Mouse (Mus musculus) T-helper 17 cell (primary cell): ENCODE data around the gene Phf7.

Experiments
- in situ Hi-C, 2 experiments: fragments of 300-600 bp; cut with MboI, MseI; formaldehyde crosslinking; loops; 1 replicate in 1 of 2; 2 replicates in 1 of 2; pipeline ENCODE4 v1.15.1; 2025; ENCODE audit warnings: high pct_unique_total_duplicates in 2 of 2

The Phf7 gene

DNA sequence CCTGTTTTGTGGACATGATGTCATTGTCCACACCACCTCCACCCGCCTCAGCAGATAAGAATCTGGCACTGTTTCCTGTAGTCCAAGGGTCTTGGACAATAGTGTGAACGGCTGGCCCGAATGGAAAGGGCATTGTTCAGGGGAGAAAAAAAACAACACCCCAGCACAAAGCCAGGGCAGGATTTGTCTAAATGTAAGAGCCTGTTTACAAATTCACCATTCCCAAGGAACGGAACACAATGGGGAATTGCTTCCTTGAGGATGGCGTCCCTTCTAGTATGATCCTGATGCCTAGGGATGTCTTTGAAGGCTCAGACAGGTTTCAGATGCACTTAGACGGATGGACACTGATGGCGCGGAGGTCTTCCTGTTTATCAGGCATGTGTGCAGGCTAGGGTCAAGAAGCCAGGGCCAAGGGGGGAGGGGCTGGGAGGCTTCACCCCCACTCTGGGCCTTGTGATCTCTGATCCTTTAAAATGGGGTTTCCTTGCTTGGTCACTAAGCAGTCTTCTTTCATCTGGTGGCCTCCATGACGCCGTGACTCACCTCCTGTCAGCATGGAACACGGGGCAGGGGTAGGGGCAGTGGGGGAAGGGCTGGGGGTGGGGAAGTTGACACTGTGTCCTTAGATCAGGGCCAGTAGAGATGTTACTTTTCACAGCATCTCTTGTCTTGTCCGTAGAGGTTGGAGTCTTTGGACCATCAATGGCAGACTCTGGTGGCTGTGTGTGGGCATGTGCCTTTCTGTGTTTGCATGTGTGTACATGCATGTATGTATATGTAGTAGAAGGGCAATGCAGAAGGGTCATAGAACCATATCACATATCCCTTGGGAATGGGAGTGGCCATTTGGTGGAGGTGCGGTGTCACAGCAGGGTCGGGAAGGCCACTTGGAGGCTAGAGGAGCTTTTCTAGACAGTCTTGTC is 17.8 kb downstream of the Phf7 start:
- in situ Hi-C loops: no loop called here

DNA sequence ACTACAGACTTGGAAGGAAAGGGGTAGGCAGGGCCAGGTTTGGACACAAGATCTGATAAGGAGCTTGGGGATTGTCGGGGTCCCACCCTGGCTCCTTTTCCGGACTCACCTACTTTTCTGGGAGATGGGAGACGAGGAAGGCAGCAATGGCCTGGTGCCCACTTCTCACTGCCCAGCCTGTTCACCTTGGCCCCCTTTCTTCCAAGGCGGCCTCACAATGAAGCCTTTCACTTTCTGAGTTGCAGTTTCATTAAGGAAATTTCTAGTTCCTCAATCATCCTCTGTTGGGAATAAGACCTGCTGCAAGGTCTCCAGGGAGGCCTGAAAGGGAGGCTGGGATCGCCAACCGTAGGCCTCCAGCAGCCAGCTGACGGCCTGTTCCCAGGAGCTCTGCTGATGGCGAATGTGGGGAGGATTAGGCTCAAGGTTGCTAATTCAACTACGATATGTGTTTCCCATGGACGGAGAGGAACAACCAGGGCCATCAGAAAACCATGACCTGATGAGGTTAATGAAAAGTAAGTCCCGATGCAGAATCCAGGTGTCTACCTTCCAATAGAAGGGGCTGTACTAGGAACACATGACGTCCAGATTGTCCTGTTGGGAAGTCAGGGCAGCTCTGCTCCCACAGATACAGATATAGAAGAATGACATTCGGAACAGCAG is 18.6 kb downstream of the Phf7 start:
- in situ Hi-C loops: no loop called here

DNA sequence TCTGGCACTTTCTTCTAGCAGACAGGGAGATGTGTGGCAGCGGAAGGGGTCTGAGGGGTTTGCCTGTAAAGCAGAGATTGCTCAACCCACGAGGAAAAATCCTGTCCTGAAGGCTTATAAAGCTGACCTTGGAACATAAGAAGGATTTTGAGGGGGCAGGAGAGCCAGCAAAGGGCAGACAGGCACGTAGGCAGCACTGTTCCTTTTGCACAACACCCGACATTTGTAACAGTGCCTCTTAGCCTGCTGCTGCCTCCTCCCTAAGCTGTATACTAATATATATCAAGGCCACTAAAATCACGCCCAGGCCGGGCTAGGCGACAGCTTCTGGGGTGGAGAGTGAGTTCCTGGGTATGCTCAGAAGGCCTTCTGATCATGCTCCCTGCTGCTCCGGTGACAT is 20.7 kb downstream of the Phf7 start:
- in situ Hi-C loops: no loop called here

DNA sequence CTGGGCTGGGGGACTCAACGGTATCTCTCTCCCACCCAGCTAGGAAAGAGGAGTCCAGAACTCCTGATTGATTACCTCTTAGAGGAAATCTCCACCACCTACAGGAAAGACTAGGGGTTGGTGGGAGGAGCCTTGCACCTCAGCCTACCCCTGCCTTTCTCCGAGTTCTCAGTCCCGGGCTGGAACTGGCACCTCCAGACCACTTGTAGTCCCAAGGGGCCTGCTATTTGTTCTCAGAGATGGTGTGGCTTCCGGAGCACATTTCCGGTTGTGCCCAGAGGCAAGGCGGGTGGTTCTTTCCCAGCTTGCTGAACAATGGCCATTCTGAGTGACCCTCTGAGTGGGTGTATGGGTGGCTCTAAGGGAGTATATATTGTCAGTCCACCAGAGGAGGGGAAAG is 22.9 kb downstream of the Phf7 start:
- in situ Hi-C loops: no loop called here

DNA sequence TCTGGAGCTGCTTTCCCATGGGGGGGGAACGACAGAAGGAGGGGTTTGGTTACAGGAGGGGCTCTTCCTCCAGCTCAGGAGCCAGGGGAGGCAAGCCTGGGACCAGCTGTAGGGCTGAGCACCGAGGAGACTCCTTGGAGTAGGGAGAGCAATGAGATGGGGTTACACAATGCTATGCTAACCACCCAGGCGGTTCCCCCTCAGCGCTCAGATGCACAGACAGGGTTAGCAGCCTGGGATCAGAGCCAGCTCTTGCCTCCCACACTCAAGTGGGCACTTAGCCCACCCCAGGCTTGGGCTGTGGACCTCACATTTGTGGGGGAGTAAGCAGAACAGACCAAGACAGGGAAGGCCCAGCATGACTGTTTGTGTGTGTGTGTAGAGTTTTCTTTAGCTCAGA is 24.1 kb downstream of the Phf7 start:
- in situ Hi-C loops: no loop called here

DNA sequence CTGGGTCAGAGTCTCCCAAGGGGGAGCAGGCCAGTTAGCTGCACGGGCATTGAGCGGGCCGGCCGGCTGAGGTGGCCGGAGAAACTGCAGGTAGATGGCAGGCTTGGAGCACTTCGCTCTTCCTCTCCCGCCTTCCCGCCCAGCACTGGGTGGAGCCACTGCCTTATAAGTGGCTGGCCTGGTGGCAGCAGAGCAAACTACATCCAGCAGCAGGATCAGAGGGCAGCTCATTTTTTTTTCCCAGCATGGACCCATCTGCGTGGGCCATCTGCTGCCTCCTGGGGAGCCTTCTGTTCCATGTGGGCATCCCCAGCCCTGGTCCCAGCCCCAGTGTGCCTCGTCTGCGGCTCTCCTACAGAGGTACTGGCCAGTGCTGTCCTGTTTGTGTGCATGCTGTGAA is 33.5 kb downstream of the Phf7 start, which contains the start of gene Sema3g:
Gene Sema3g (plus strand): TSS at position 195 of the 400 bp plus-strand sequence.
- in situ Hi-C loops: loop anchor here (5.0 to 25.0 kb wide), 2 partner anchors 100 to 970 kb away; no protein-coding TSS in a partner anchor

DNA sequence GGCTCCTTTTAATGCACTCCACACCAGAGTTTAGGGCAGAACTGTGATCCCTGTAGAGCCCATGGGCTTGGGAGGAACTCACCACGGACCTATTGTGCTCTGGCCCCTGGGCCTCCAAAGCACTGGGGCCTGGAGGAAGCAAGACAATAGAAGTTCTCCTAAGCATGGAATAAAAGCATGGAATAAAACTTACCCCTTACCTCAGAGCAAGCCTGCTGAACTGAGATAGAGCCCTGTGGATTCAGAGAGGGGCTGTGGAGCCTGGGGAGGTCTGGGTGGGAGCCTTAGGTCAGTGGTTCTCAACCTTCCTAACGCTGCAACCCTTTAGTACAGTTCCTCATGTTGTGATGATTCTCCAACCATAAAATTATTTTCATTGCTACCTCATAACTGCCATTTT is 34.3 kb downstream of the Phf7 start, which contains the start of gene Nisch:
Gene Nisch (minus strand): TSS at position 101 of the 400 bp plus-strand sequence.
- in situ Hi-C loops: loop anchor here (5.0 to 25.0 kb wide), 2 partner anchors 100 to 970 kb away; no protein-coding TSS in a partner anchor

DNA sequence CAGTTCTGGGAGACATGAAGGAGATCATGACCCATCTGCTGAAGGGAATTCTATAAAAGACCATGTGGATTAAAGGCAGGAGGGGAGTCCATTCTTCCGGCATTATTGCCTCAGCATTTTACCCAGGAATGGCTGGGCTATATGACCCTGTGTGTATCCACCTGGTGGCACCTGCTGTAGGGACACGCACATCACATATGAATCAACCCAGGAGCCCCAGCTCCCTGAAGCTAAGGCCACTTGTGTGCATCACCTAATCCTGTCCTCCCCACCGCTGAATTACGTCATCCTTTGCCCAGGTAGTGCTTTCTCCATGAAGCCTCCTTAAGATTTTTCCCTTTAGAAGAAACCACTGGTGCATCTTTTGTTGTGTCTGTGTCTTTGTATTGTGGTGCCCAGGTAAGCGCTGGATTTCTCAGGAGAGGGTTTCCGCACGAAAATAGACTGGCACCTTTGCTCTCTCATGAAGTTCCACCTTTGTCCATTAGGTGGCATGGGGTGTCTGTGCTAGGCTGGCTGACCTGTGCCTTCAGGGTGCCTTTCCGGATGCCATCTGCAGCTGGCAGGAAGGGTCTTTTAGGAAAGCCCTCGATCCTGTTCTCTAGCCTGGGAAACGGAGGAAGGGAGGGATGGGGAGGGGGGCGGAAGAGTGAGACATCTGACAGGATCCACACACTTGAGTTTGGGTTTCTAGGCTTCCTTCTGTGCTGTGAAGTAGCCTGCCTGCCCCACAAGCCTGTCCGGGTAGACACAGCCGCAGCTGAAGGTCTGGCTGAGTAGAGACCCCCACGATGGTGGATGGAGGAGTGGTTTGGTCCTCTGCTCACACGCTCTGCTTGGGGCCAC is 35.7 kb downstream of the Phf7 start:
- in situ Hi-C loops: loop anchor here (5.0 to 25.0 kb wide), 2 partner anchors 102 to 972 kb away; no protein-coding TSS in a partner anchor

DNA sequence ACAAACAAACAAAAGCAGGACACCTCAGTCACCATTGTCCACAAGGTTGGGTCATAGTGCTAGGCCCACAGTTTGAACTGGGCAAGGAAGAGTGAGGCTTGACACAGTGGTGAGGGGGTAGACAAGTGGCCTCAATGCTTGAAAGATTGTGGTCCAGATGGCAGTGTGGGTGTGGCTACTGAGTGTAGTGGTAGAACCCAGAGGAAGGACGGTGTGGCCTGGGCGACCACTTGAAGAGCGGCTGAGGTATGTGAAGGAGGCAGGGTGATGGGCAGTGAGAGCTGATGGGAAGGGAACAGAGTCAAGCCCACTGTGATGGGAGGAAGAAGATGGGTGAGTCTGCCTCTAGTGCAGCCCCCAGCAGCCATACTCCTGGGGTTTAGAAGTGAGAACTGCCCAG is 36.4 kb downstream of the Phf7 start:
- in situ Hi-C loops: loop anchor here (5.0 to 25.0 kb wide), 2 partner anchors 103 to 973 kb away; no protein-coding TSS in a partner anchor

DNA sequence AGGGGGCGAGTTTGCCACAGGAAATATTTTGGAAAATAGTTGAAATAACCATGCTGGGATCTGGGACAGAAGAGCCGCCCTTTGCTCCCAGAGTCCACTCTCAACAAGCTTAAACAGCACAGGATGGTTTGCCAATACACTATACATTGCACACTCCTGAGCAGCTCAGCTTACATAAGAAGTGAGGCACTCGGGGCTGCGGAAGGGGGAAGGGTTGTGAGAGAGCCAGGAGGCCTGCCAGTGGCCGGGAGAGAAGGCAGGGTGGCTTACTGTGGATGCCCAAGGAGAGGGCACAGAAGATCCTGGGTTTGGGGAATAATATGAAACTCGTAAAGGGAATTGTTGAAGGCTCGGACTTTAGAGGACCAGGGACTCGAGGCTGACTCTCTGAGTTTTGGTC is 37.2 kb downstream of the Phf7 start:
- in situ Hi-C loops: loop anchor here in 1 of 2 experiments (25.0 kb wide), 1 partner anchor 973 kb away; no protein-coding TSS in a partner anchor

DNA sequence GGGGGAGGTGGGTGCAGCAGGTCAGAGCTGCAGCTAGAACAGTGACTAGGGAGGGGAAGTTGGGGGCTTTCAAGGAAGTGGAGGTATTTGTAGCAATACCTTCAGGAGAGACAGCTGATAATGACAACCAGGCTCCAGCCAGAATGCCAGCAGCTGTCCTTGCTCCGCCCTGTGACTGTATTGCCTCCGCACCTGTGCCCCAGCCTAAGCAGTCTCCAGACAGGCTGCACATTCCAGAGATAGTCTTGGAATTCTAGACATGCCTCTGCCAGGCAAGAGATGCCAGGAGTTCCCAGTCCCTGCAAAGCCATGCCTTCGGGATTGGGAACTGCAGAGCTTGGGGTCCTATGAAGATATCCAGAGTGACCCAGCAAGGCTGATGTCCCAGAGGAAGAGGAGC is 38.6 kb downstream of the Phf7 start:
- in situ Hi-C loops: loop anchor here in 1 of 2 experiments (25.0 kb wide), 1 partner anchor 975 kb away; no protein-coding TSS in a partner anchor

DNA sequence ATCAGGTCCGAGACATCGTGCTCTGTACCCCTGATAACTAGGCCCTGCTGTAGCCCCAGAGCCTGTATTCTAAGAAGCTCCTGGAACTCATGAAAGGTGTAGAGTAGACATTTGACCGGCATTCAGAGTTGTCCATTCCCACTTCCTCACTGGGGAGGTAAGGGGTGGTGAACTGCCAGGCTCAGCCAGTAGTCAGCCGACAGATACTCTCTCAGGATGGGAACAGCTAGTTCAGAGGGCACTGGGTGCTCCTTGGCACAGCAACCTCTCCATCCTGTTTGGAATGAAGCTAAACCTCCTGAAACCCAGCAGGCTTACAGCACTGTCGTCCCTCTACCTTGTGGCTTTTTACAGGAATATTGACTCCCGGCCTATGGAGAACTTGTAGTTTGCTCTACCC is 39.3 kb downstream of the Phf7 start:
- in situ Hi-C loops: loop anchor here in 1 of 2 experiments (25.0 kb wide), 1 partner anchor 975 kb away; no protein-coding TSS in a partner anchor

DNA sequence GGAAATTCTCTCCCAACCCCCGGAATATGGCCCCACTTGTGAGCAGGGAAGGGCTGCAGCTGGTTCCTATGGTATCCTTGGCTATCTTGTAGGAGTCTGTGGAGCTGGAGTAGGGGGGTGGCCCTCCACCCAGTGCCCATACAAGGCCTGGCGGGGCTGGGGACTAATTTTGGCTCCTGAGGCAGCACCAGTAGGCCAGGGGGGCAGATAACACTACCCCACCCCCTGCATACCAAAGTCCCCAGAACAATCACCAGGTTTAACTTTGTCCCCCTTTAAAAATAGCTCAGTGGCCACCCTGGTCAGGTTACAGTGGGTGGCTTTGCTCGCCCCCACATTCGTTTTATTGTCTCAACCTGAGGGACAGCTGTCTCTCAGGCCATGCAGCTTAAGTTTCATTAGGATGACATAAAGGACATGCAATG is 42.0 kb downstream of the Phf7 start:
- in situ Hi-C loops: loop anchor here (10.0 to 25.0 kb wide), 3 partner anchors 584 to 1726 kb away; partner anchors contain the start of gene Prkcd (in 1 of the 2)

DNA sequence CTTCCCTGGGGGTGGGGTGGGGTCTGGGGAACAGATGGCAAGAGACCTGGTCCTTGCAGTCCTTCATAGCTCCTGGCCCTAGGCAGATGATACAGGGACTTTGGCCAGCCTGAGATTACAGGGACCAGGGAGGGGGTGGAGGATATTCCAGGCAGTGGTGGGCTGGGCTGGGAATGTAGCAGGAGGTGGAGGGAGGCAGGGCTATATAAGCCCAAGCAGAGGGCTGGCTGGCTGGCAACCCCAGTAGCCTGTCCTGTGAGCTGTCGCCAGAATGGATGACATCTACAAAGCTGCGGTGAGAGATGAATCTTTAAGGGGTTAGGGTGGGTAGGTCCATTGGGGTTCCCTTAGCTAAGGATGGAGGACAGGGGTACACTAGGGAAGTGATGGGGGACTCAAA is 43.0 kb downstream of the Phf7 start, which contains the start of gene Tnnc1:
Gene Tnnc1 (plus strand): TSS at position 229 of the 400 bp plus-strand sequence.
- in situ Hi-C loops: loop anchor here (10.0 to 25.0 kb wide), 3 partner anchors 583 to 1727 kb away; partner anchors contain the start of gene Prkcd (in 1 of the 2)

DNA sequence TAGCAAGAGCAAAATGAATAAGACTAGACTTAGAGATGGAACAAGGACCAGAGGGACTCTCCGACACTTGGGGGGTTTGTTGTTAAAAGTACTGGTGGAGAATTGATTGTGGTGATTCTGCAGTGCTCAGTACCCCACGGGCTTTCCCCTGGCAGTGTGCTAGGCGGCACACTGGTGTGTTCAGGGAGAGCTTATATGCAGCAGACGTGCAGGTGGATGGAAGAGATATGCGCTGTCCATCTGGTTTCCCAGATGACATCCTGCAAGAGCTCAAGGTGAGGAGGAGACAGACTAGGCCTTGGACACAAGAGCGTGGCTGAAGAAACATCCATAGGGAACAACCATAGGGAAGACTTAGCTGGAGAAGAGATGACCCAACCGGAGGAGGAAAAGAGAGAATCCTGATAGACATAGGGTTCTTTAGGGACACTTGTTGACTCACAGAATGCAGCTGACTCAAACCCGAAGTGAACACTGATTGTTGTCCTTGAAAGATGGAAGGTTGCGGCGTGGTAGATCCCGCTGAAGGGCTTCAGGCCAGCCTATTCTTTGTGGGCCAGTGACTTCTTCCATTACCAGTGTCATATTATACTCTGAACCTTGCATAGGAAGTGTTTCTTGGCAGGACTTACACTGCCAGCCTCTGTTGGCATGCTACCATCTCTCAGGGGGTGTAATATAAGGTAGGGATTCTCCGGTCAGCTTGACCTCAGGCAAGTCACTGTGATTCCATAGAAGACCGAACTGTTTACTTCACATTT is 43.9 kb downstream of the Phf7 start:
- in situ Hi-C loops: loop anchor here (10.0 to 25.0 kb wide), 3 partner anchors 582 to 1728 kb away; partner anchors contain the start of gene Prkcd (in 1 of the 2)

DNA sequence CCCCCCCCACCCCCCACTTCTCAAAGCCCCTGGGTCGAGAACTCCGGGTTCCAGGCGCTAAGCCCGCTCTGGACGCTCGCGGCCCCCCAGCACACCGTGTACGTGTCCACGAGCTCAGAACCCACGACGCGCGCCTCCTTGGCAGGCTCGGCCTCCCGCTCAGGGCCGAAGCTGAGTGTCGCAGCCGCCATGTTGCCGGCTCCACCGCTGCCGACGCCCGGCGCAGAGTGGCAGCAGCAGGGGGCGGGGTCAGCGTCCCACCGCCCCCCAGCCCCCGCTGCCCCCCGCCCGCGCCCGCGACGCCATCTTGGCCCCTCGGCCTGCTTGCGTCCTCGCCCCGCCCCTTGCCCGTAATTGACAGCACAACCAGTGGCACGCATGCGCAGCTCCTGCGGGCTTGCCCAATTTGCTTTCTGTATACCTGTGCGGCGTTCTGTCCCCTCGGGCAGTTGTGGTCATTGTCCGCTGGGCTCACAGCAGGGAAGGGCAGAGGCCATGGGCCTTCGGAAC is 44.6 kb downstream of the Phf7 start:
- in situ Hi-C loops: loop anchor here (10.0 to 25.0 kb wide), 3 partner anchors 582 to 1728 kb away; partner anchors contain the start of gene Prkcd (in 1 of the 2)

DNA sequence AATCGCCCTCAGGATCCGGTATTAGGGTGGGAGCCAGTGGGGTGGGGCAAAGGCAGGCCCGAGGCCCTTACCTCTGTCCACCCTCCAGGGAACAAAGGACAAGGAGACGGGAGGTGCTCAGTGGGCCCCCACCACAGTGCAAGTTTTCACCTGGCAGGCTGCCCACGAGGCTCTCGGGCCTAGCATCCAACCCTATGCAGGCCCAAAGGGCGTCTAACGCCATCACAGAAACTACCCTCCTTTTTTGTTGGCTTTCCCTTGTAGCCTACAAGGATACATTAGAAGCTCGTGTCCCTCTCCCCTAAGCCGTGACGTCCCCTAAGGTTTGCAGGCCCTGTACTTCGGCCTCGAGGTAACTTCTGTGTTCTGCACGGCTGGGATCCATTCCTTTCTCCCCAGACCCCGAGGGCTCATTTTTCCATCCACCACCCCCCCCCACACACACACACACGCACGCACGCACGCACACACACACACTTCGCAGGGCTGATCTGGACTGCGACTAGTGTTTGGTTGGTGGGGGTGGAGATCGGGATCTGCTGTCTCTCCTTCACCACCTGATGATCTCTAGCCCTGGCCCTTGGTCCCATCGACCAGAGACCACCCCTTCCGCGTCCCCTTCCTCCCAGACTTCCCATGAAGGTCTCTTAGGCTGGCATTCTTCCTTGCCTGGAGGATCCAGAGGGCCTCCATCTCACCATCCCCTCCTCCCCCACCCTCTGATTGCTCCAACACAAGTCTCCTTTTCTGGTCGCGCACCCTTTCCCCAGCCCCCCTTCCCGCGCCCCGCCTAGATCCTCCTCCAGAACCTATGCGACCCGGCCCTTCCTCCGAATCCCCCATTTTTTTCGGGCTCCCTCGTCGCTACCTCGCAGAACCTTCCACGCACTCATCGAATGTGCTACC is 45.3 kb downstream of the Phf7 start:
- in situ Hi-C loops: loop anchor here (10.0 to 25.0 kb wide), 3 partner anchors 581 to 1729 kb away; partner anchors contain the start of gene Prkcd (in 1 of the 2)

DNA sequence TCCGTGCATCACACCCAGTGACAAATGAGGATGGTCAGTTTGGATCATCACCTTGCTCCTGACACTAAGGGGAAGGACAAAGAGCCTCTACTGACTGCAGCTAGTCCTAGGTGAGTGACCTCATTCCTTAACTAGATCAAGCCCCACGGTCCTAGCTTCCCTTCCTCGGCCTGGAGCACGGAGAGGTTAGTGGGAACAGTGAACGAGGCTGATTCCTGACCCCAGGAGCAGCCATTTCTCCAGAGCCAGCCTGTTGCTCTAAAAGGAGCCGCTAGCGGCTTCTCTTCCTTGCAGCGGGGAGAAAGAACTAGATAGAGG is 45.9 kb downstream of the Phf7 start:
- in situ Hi-C loops: loop anchor here (10.0 to 25.0 kb wide), 3 partner anchors 580 to 1730 kb away; partner anchors contain the start of gene Prkcd (in 1 of the 2)
